Mouse (Mus musculus): ENCODE data around the gene 2610021A01Rik.
"Not testable (repeated sequence)": the region's sequence is repeated elsewhere in the genome, so short reads cannot be mapped to it uniquely, and the experiment has no call there.

2610021A01Rik gene

GRCm38 (mm10) chr7:41599034-41599813, at the start of gene 2610021A01Rik:
2610021A01Rik (plus strand) TSS chr7:41599230.
- in situ Hi-C loops (cut with MboI; ENCODE audit: low pct_unique_long_range_greater_than_20kb in 1 of 2, low sequenced_read_pairs in 2 of 2, unreplicated experiment in 1 of 2): no loop called here

GRCm38 (mm10) chr7:41560681-41561080, 38.3 kb upstream of the 2610021A01Rik start:
- in situ Hi-C loops (cut with MboI; ENCODE audit: low pct_unique_long_range_greater_than_20kb in 1 of 2, low sequenced_read_pairs in 2 of 2, unreplicated experiment in 1 of 2): no loop called here

DNA sequence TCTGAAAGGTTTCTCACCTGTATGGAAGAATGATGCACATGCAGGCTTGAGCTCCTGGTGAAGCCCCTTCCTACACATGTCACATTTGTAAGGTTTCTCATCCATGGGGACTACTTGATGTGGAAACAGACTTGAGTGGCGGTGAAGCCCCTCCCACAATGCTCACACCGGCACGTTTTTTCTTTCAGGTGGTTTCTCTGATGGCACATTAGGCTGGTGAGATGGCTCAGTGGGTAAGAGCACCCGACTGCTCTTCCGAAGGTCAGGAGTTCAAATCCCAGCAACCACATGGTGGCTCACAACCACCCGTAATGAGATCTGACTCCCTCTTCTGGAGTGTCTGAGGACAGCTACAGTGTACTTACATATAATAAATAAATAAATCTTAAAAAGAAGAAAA, 25.5 kb upstream of the 2610021A01Rik start, which contains the start of gene Gm6871:
TSS of gene Gm6871 (minus strand) at position 101 of the 400 bp plus-strand sequence.
- in situ Hi-C loops (cut with MboI; ENCODE audit: low pct_unique_long_range_greater_than_20kb in 1 of 2, low sequenced_read_pairs in 2 of 2, unreplicated experiment in 1 of 2): not testable (repeated sequence)

DNA sequence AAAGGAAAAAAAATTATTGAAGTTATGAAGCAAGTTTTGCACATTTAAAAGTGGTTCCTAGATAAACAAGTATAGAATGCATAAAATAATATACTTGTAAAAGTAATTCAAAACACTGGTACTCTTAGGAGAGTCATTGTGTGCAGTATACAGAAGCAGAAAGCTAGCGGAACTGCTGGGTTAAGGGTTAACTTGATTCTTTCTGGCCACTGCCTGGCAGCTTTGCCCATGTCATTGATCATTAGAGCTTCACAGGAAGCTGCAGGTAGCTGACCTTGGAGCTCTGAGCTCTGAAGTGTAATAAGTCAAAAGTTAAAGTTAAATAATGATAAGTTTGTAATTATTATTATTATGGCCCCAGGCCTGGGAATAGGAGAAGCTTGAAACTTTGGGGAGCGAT, 21.1 kb upstream of the 2610021A01Rik start:
- in situ Hi-C loops (cut with MboI; ENCODE audit: low pct_unique_long_range_greater_than_20kb in 1 of 2, low sequenced_read_pairs in 2 of 2, unreplicated experiment in 1 of 2): no loop called here

DNA sequence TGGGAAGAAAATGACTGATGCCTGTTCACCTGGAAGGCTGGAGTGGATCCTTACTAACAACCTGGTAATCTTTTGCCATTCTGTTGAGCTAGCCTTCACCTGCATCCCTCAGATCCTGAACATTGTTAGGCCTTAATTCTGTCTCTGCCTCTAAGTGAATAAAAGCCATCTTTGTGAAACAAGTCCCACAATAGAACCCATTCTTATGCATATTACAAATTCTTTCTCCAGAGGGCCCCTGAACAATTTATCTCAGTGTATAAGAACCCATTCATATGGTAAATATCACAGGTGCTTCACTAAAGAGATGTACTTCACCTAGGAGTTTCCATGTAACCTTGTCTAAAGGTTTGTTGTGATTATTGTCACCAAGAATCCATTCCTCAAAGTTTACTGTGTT, 17.0 kb upstream of the 2610021A01Rik start:
- in situ Hi-C loops (cut with MboI; ENCODE audit: low pct_unique_long_range_greater_than_20kb in 1 of 2, low sequenced_read_pairs in 2 of 2, unreplicated experiment in 1 of 2): no loop called here

DNA sequence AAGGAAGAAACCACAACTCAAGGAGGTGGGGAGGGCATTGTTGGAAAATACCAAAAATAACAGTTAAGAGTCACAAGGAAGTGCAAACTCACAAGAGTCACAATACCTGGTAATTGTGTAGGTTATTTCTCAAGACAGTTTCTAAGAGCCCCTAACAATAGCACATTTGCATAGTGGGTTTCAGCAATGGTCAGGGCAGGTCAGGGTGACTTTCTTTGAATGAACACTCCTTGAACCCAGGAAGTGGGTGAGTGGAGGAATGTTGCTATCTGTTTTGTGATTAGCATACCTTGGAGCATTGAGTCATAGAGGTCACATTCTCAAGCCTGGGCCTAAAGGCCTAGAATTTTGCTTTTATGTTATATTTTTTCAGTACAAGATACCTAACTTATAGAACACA, 11.2 kb upstream of the 2610021A01Rik start:
- in situ Hi-C loops (cut with MboI; ENCODE audit: low pct_unique_long_range_greater_than_20kb in 1 of 2, low sequenced_read_pairs in 2 of 2, unreplicated experiment in 1 of 2): not testable (repeated sequence)

GRCm38 (mm10) chr7:41598615-41599014, 415 bp upstream of the 2610021A01Rik start:
- in situ Hi-C loops (cut with MboI; ENCODE audit: low pct_unique_long_range_greater_than_20kb in 1 of 2, low sequenced_read_pairs in 2 of 2, unreplicated experiment in 1 of 2): no loop called here

GRCm38 (mm10) chr7:41599932-41600548, 1.0 kb downstream of the 2610021A01Rik start:
- in situ Hi-C loops (cut with MboI; ENCODE audit: low pct_unique_long_range_greater_than_20kb in 1 of 2, low sequenced_read_pairs in 2 of 2, unreplicated experiment in 1 of 2): no loop called here

DNA sequence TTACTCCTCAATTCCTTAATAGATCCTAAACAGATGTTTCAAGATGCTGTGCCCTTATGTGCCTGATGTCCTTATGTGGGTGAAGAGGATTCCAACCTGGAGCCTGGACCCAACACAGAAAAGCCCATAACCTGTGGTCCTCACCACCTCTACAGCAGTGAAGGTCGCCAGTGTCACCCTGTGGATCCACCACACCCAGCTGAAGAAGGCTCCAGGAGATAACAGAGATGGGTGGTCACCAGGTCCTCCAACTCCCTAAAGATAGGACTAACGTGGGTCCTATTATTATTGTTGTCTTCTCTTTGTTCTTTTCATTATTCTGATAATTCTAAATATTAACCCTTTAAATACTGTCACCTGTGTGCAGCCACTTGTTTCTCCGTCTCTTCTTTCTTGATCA, 12.6 kb downstream of the 2610021A01Rik start:
- in situ Hi-C loops (cut with MboI; ENCODE audit: low pct_unique_long_range_greater_than_20kb in 1 of 2, low sequenced_read_pairs in 2 of 2, unreplicated experiment in 1 of 2): no loop called here

GRCm38 (mm10) chr7:41616241-41616640, 17.2 kb downstream of the 2610021A01Rik start:
- in situ Hi-C loops (cut with MboI; ENCODE audit: low pct_unique_long_range_greater_than_20kb in 1 of 2, low sequenced_read_pairs in 2 of 2, unreplicated experiment in 1 of 2): not testable (repeated sequence)

- in situ Hi-C loops (cut with MboI; ENCODE audit: low pct_unique_long_range_greater_than_20kb in 1 of 2, low sequenced_read_pairs in 2 of 2, unreplicated experiment in 1 of 2): no loop called here
Measured at GRCm38 (mm10) chr7:41632409-41633220, 33.6 kb downstream of the 2610021A01Rik start, which contains the start of gene Zfp788. Zfp788 (plus strand) TSS chr7:41633203.

GRCm38 (mm10) chr7:41633221-41633984, 34.4 kb downstream of the 2610021A01Rik start:
- in situ Hi-C loops (cut with MboI; ENCODE audit: low pct_unique_long_range_greater_than_20kb in 1 of 2, low sequenced_read_pairs in 2 of 2, unreplicated experiment in 1 of 2): no loop called here

- in situ Hi-C loops (cut with MboI; ENCODE audit: low pct_unique_long_range_greater_than_20kb in 1 of 2, low sequenced_read_pairs in 2 of 2, unreplicated experiment in 1 of 2): not testable (repeated sequence)
Measured at GRCm38 (mm10) chr7:41674326-41674725, 75.3 kb downstream of the 2610021A01Rik start.

Data from mouse embryonic stem cell (cell line).